Mouse (Mus musculus) urinary bladder, postnatal 10 days (tissue): ENCODE measurements around the gene Ostf1.

Source experiments
- DNase-seq: peaks from one replicate; pipeline ENCODE4 v3.0.0; 2022; ENCODE audit warnings: low spot score

Ostf1 gene

DNA sequence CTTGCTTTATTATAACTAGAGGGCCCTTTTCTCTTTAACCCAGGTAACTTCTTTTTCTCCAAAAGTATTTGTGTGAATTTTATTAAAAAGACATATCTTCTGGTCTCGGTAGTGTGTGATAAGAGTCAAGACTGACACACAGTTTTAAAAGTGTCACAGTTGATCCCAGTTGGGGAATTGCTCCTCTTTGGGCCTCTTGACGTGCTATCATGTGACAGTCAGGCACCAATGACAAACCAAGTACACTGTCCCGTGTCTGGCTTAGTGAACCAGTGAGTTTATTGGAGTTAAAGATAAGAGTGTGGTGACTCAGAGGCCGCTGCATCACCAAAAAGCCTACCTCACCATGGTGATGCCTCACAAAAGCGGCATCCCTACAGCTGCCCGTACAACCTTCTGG, 12.5 kb upstream of the Ostf1 start:
- no peak for DNase-seq

DNA sequence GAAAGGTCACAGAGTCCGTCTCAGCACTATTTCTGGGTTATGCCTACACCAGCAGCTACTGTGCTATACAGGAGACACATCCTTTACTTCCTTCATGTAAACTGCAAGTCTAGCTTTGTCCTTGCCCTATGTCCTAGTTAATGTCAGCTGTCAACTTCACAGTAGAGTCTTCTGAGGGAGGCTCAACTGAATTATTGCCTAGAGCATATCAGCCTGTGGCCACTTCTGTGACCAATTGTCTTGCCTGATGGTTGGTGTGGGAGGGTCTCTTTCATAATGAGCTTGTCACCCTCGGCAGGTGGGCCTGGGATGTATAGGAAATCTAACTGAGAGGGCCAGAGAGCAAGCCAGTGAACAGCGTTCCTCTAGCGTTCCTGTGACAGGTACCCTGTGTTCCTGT, 11.8 kb upstream of the Ostf1 start:
- DNase-seq, result no peak

DNA sequence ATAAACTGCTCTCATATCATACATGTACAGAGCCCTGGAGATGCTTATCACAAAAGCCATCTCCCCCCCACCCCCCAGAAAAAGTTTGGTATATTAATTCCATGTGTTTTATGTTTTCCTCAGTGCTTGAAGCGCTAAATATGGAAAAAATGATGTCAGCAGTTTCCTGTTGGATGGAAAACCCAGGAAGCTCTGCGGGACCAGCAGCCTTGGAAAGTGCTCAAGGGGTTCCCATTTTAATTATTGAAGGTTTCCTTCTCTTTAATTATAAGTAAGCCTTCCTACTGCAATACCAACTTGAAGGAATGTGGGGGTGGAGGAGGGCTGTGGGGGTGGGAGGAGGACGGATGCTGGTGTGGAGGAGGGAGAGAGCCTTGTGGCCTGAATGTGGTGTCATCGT, 9.4 kb upstream of the Ostf1 start:
- DNase-seq, result no peak

DNA sequence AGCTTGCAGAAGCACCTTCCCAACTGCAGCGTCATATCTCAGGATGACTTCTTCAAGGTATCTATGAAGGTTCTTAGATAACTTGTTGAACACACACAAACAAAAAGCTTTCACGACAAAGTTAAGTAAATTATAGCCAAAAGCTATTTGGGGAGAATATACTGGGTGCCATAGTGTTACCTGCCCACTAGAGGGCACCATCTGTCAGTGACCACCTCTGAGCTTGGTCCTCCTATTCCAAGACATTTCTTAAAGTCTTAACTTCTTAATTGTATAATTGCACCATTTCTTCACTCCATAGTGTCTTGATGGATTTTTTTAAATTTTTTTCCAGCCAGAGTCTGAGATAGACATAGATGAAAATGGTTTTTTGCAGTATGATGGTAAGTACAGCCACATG, 7.9 kb upstream of the Ostf1 start:
- DNase-seq, result no peak

DNA sequence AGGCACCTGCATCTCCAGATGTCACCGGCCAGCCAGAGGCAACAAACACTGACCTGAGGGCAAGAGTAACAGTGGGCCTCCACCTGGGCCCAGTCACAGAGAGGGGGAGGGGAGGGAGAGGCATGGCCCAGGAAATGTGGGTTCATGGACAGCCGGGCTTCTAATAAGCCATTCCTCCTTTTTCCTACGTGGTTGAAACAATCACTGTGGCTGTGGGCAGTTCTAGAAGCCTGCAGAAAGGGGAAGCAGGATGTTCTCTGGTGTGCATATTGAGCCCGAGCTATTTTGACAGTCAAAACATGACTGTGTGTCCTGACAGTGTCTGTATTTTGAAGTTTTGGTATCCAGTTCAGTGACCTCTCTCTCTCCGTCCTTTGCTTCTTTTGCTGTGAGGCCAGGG, 7.3 kb upstream of the Ostf1 start:
- DNase-seq, result no peak

DNA sequence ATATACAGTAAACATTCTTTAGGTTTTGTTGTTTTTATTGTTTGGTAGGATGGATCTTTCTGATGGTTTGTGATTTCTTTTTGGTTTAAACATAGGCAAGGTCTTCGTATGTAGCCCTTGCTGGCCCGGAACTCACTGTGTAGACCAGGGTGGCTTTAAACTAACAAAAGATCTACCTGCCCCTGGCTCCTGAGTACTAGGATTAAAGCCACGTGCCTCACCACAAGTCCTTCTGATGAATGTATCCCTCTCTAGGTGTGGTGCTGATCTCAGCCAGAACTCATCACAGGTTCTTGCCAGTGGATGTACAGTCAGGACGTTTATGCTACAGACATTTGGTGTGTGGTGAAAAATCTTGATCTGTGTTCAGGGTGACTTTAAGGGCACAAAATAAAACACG, 6.3 kb upstream of the Ostf1 start:
- no peak for DNase-seq

DNA sequence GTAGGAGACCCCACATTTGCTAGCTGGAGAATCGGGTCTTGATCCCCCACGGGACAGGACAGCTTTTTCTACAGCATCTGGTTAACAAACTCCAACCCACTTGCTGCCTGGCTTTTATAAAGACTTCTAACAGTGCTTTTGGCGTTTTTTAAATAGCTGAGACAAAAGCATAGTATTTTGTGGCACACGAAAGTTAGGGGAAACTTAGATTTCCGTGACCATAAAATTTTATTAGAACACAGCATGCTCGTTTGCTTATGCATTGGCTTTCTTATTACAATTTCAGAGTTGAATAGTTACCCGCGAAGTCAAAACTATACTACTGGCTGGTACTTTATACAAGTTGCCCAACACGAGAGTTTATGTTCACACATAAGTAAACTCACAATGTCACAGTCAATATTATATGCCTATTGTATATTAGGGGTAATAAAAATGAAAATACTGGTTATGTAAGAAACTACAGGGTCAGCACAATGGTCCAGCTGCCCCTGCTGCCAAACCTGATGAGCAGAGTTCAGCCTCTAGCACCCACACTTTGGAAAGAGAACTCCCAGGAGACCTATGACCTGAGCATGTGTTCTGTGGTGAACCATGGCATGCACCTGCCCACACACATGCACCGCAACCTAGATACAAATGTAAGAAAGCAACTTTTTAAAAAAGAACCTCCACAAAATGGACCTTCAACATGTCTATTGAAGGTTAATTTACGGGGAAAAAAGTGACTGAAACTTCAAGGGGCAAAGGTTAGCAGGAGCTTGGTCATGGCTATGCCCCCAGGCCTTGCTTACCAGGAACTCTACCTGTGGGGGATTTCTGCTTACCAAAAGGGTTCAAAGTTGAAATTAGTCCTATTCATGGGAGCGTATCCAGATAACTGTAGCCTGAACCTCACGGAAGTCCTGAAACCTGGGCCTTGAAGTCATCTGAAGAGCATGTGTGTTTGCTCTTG, 885 bp upstream of the Ostf1 start:
- no peak for DNase-seq

DNA sequence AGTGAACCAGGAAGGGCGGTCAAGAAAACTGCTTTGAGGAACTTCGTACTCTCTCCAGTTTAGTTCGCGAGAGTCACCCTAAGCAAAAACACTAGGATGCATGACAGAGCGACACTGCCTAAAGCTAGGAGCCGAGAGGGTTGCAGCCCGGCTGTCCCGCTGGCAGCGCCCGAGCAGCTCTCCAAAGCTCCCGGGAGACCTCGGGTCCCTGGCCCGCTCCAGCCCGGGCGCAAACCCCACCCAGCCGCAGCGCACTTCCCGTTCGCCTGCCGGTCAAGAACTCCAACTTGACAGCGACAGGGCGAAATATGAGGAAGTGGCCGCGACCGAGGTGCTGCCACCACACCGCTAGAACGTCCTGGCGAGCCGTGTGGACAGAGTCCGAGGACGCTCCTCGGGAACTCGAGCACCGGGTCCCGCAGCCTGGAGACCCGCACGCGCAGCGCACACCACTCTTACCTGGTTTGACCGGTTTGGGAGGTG, 421 bp downstream of the Ostf1 start:
- no peak for DNase-seq

DNA sequence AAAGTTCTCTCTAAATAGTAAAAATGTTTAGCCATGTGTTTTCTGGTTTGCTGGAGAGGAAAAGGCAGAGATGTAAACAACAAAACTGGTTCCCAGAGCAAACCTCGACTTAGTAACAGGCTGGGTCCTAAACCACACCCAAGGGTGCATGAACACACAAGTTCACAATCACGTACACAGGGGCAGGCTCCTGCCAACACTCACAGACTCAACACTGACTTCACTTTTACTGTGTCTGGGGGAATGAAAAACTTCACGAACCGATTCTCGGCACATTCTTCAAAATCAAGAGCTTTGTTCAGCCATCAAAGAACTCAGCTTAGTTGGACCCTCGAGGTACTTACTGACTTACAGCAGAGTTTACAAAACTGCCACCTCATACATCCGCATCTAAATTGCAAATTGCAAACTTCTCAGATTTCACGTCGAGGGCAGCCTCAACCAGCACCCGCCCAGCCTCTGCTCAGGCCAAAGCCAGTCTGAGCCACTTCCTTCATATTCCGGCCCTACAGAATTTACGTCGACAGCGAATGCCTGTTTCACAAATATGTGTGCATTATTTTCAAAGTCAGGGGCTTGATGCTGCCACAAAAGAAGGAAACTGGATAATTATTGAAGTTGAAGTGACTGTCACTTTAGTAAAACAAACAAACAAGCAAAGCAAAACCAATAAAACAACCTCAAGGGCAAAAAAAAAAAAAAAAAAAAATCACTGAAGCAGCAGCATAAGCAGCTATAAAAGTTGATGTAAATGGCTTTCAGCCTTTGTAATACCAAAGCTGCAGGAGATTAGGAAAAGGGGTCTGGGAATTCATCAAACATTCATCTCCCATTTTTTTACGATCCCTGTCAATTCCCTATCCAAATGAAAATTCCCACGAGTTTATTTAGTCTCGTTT, 1.2 kb downstream of the Ostf1 start:
- DNase-seq, result no peak

DNA sequence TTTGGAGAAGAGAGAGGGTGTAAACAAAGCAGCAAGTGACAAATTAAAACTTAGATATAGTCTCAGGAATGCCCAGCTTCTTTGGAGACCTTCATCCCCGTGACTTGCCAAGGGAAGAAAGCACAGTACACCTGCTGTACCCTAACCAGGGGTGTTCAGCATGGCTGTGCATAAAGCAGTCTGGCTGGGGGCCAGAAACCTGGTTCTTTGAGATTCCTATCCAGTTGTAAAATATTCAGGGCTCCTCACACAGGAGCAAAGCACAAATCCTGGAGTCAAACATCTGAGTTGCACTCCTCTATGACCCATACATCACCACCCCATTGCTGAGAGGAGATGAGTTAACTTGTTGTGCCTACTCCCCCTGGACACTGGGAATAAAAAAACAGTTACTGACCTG, 2.0 kb downstream of the Ostf1 start:
- no peak for DNase-seq

DNA sequence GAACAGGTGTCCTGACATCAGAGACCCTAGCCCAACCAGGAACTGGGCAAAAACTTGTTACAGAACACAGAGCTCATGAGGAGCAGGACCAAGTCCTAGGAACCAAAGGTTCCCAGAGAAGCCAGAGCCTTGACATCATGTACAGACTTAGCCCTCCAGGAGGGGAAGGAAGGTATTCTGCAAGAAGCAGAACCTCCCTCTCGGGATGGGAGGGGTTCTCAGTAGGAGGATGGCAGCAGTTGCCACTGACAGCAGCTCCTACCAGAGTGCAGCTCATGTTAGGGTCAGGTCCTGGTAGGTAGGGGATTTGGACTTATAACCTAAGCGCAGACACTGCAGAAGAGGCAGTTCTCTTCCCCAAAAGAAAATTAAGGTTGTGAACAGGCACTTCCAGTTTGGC, 7.7 kb downstream of the Ostf1 start:
- no peak for DNase-seq

DNA sequence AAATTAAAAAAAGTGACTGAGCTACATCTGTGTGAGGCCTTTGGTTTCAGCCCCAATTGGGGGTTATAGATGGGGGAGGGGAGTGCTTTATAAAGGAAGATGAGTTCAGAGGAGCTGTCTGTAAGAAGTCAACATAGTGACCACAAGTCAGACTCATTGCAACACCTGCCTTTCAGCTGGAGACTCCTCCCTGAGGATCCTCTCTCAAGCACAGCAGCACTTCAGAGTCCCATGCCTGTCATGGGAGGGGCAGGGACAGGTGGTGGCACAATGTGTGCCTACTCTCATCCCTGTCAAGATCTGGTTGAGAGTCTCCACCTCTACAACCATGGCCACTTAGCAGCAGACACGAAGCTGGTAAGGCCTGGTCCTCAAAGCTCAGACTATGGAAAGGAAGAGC, 11.9 kb downstream of the Ostf1 start:
- DNase-seq, result no peak

DNA sequence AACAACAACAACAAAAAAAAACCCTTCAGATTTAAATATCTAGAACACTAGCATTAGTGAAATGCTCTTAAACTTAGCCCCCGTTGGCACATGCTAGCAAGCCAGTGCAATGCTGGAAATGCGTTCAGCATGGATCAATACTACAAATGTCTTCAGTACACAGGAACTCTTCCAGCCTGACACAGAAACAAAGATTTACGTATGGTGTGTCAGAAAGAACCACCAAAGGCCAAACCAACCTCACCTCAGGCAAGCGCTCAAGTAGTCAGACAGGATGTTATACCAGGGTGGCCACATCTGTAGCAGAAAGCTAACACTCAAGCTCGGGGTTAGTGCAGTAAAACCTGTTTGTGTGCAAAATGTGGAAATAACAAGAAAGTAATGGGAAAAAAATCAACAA, 12.6 kb downstream of the Ostf1 start:
- DNase-seq, result no peak

DNA sequence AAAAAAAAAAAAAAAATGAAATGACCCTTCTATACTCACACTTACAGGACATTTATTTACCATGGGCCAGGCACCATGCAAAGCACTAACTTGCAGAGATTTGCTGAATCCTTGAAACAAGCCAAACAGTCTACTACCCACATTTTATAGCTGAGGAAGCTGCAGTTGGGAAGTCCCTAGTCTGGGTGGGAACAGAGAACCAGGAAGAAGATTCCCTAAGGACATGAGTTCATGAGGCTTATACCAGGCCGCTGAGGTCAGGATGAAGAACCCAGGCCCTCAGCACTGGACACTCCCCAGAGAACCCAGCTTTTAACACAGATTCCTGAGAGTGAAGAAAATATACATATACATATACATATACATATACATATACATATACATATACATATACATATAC, 14.1 kb downstream of the Ostf1 start:
- DNase-seq, result no peak

DNA sequence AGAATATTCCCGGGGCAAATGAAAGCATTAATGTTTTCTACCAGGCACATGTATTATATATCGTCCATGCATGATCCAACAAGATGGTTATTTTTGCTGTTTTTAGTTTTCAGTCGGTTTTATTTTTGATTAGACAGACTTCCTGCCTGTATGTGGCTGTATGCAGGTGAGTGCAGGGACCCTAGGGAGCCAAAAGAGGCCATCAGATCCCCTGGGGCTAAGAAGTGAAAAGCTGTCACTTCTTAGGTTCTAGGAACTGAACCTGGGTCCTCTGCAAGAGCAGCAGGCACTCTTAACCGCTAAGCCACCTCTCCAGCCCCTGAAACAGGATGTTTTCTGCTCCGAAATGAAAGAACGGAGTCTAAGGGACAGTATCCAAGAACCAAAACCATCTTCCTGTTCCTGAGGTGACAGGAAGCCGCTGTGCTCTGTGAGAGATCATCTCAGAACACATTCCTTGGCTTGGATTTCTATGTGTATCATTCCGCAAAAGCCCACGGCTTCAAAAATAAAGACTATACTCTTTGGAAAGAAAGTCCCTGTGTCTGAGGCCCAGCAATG, 15.9 kb downstream of the Ostf1 start:
- DNase-seq, result no peak

DNA sequence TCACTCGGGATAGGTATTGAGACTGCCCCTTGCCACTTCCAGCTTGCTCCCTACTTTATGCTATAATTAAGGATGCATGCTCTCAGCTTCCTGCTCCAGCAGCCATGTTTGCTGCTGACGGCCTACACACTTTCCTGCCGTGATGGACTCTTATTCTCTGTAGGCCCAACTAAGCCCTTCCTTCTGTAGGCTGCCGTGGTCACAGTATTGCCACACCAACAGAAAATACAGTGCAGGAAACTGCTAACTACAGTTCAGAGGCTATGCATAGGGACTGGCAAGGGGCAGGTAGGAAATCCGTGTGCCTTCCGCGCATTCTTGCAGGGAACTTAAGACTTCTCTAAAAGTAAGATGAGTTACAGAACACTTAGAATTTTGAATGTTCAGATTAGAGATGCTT, 17.3 kb downstream of the Ostf1 start:
- no peak for DNase-seq

DNA sequence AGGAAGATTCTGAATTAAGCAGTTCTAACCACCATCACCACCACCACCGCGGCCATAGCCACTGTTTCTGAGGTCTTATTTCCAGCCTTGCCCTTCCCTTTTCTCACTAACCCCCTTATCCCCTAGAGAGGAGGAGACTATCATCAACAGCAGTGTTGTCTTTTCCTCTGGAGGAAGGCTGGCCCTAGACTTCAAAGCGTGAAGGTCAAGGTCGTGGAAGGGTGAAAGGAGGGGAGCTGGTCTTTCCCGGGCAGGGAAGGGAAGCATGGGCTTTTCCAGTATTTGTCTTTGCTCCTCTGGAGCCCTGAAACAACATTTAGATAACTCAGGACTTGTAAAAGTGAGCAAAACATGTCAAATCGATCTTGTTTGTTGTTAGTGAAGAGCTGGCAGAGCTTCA, 22.6 kb downstream of the Ostf1 start:
- no peak for DNase-seq

DNA sequence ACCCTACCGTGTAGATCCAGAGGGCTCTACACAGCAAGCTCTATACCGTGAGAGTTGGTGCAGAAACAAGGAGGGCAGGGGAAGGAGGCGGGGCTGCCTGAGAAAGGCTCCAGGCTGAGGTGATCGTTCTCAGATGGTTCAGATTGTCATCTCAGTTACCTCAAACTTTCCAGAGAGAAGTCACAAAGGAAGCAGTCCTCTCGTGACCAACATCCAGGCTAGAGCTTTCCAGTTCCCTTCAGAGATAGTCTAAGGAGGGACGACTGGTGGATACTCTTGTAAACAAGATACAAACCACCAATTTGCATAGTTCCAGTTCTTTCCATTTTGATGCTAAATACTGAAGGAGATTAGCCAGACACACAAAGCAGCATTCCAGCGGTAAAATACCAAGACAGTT, 23.7 kb downstream of the Ostf1 start:
- no peak for DNase-seq

DNA sequence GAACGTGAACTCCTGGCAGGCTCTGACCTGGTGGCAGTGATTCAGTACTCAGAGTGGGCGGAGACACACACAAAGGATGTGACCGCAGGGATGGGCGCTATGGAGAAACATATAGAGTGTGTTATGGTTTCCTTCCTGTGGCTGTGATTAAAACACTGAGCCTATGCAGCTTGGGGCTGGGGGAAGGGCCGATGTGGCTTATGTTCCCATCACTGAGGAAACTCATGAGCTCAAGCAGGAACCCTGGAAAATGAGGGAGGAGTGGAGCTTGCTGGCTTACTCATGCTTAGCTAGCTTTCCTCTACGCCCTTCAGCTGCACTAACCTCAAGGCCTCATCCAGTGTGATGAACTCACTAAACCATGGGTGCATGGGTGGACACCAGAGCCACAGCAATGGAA, 28.6 kb downstream of the Ostf1 start:
- no peak for DNase-seq

DNA sequence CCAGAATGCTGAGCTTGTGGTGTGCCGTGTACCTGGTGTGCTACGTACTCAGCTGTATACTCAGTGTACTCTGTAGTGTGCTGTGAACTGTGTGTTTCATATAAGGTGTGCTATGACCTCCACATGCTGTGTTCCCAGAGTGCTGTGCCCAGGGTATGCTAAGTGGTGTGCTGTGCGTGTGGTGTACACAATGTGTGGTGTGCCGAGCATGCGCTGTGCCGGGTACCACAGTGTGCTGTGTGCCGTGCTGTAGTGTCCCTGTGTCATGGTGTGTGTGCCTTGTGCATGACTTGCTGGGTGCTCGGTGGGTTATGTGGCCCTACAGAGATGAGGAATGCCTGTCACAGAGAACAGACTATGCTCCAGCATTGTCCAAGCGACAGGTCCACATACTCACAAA, 31.0 kb downstream of the Ostf1 start:
- DNase-seq, result no peak

DNA sequence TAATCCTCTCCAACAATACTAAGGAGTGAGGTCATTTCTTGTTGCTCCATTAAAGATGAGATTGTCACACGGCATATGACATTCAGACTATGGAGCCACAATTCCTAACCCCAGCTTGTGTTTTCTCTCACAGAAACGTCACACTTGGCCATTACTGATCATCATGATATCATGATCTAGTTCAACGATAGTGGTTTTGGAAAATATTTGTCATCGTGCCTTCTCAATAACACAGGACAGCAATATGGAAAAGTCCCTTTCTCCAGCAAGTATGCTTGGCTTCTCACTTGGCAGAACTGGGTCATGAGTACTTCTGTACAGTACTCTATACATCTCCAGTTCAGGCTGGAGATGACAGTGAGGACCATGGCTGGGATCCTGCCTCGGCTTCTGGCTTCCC, 32.0 kb downstream of the Ostf1 start:
- DNase-seq, result no peak

DNA sequence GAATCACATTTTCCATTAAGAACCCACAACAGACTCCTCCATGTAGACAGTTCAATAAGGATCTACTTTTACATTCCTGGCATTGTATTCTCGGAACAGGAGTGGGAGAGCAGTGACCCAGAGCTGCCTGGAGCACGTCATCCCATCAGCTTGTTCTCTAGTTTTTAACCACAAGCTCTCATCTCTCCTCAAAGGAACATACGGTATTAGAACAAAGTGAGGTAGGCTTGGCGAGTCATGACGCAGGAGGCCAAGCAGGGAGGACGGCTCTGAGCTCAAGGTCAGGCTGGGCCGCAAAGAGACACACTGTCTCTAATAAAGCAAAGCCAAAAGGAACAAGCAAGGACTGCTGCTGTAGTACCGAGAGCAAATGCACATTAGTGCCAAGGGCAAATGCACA, 32.6 kb downstream of the Ostf1 start:
- DNase-seq, result no peak
